Mouse (Mus musculus) hindbrain, embryonic 11.5 days (tissue): ENCODE measurements around the gene Clcn1. TPM values are rescaled to one million over a fixed set of nuclear protein-coding genes. Genes with fewer than 3 reads are reported as not detected.

Experiments
- ATAC-seq: fragments of 200-750 bp; cut with Nextera tagmentation; 2 replicates; pipeline ENCODE4 v1.8.0; 2017; ENCODE audit warnings: mild to moderate bottlenecking, moderate TSS enrichment, moderate library complexity; ENCODE audit not compliant: low FRiP score
- DNase-seq: peaks from one replicate; pipeline ENCODE4 v3.0.0-alpha.2; 2015; ENCODE audit warnings: low spot score
- H3K27ac ChIP-seq: fragments of 300-500 bp; sonication (generic); 2 replicates; pipeline ENCODE4 v1.5.1; 2014; ENCODE audit warnings: mild to moderate bottlenecking, low read depth, low read length
- H3K27me3 ChIP-seq: fragments of 300-500 bp; sonication (generic); 2 replicates; pipeline ENCODE4 v1.6.1; 2014; ENCODE audit warnings: mild to moderate bottlenecking, low read length, moderate library complexity, mixed read lengths; ENCODE audit not compliant: control insufficient read depth, insufficient read depth
- H3K36me3 ChIP-seq: fragments of 300-500 bp; sonication (generic); 2 replicates; pipeline ENCODE4 v1.6.1; 2014; ENCODE audit warnings: mild to moderate bottlenecking, low read length, moderate library complexity, mixed read lengths; ENCODE audit not compliant: control insufficient read depth, insufficient read depth
- H3K4me1 ChIP-seq: fragments of 300-500 bp; sonication (generic); replicated peaks from 2 replicates; pipeline ENCODE4 v1.6.1; 2014; ENCODE audit warnings: low read length, mixed read lengths; ENCODE audit not compliant: control insufficient read depth, insufficient read depth
- H3K4me2 ChIP-seq: fragments of 300-500 bp; sonication (generic); replicated peaks from 2 replicates; pipeline ENCODE4 v1.6.1; 2014; ENCODE audit warnings: mild to moderate bottlenecking, low read depth, low read length
- H3K4me3 ChIP-seq: fragments of 300-500 bp; sonication (generic); 2 replicates; pipeline ENCODE4 v1.5.1; 2014; ENCODE audit warnings: low read depth, low read length
- H3K9ac ChIP-seq: fragments of 300-500 bp; sonication (generic); 2 replicates; pipeline ENCODE4 v1.6.1; 2014; ENCODE audit warnings: low read depth, low read length
- H3K9me3 ChIP-seq: fragments of 300-500 bp; sonication (generic); 2 replicates; pipeline ENCODE4 v1.6.1; 2016; ENCODE audit warnings: low read length; ENCODE audit not compliant: control insufficient read depth
- WGBS: fragments of 180-500 bp; shearing (Covaris S2); extraction: QIAGEN DNeasy Blood & Tissue Kit; methylation state at CpG from one replicate; pipeline ENCODE4 v1.1.7; 2014; 5-methylcytosine and 5-hydroxymethylcytosine counted together
- polyA plus RNA-seq: library from polyadenylated mRNA; unstranded; fragments of >200 nt; fragmentation: Nextera tagmentation; extraction: Ambion mirVana; gene quantifications from 2 replicates; pipeline ENCODE4 v1.2.1, GENCODE M21; 2014

Gene Clcn1
- polyA plus RNA-seq, 1 experiment from 2014 or later: 1.5 TPM

GRCm38 (mm10) chr6:42287562-42287961, 1.1 kb downstream of the Clcn1 start:
- DNase-seq (no peak), ATAC-seq (no peak)
- H3K36me3 ChIP-seq: peaks cover 4% of the 10 kb centered on the region
- no peaks in the 10 kb centered on the region for H3K27me3 ChIP-seq
- no peak overlapping the region for H3K9ac ChIP-seq
- H3K4me2 ChIP-seq: no peak overlapping the region
- no peaks in the 10 kb centered on the region for H3K9me3 ChIP-seq
- no peak overlapping the region for H3K27ac ChIP-seq
- H3K4me1 ChIP-seq: no peaks in the 10 kb centered on the region
- no peak overlapping the region for H3K4me3 ChIP-seq

- 94% methylated on average over 6 of the region's 6 CpGs for WGBS
Measured at GRCm38 (mm10) chr6:42293327-42293726, 6.8 kb downstream of the Clcn1 start.

DNA sequence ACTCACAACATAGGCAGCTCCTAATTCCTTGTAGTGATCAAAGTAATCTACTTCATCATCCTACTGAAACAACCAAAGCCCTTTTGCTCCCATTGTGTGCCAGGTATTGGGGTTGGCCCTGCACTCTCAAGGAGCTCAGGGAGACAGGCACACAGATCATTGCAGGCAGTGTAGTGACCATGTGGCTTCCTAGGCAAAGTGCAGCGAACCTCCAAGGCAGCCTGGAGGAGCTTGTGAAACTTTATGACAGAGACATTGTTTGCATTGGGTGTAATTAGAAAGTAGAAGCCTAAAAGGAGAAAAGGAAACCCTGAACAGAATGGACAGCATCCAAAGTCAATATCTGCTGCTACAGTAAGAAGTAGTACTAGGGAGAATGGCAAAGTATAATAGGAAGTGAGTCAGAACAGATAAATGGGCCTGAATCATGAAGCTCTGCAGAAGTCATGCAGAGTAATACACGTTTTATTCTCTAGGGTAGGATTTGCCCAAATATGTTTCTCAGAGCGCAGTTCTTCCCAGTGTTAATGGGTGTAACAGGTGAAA, 9.1 kb downstream of the Clcn1 start:
- Histone ChIP-seq H3K4me3 (no peak overlapping the region), H3K27ac (no peak overlapping the region), H3K9ac (no peak overlapping the region), H3K4me2 (no peak overlapping the region), H3K9me3 (no peaks in the 10 kb centered on the region), H3K27me3 (no peaks in the 10 kb centered on the region), H3K36me3 (peaks cover 2% of the 10 kb centered on the region; the same call in 1 of the 2 replicates), H3K4me1 (no peaks in the 10 kb centered on the region)
- DNase-seq (no peak), ATAC-seq (no peak)
- 88% methylated on average over 3 of the region's 3 CpGs for WGBS

More at GRCm38 (mm10) chr6:42293327-42293726, 6.8 kb downstream of the Clcn1 start:
- no peak for ATAC-seq
- Histone ChIP-seq H3K9ac (no peak overlapping the region), H3K27me3 (no peaks in the 10 kb centered on the region), H3K9me3 (no peaks in the 10 kb centered on the region), H3K27ac (no peak overlapping the region), H3K4me1 (no peaks in the 10 kb centered on the region), H3K4me2 (no peak overlapping the region), H3K4me3 (no peak overlapping the region), H3K36me3 (peaks cover 2% of the 10 kb centered on the region; the same call in 1 of the 2 replicates)
- no peak for DNase-seq

- no peak overlapping the region for H3K9ac ChIP-seq
- no peak for ATAC-seq
- no peaks in the 10 kb centered on the region for H3K9me3 ChIP-seq
- WGBS: 92% methylated on average over 5 of the region's 5 CpGs
- H3K27ac ChIP-seq: no peak overlapping the region
- H3K4me2 ChIP-seq: no peak overlapping the region
- H3K4me1 ChIP-seq: no peaks in the 10 kb centered on the region
- DNase-seq: no peak
- H3K27me3 ChIP-seq: no peaks in the 10 kb centered on the region
- H3K4me3 ChIP-seq: no peak overlapping the region
- no peaks in the 10 kb centered on the region; the same call in 1 of the 2 replicates for H3K36me3 ChIP-seq
Measured at GRCm38 (mm10) chr6:42299362-42299761, 12.9 kb downstream of the Clcn1 start.

DNA sequence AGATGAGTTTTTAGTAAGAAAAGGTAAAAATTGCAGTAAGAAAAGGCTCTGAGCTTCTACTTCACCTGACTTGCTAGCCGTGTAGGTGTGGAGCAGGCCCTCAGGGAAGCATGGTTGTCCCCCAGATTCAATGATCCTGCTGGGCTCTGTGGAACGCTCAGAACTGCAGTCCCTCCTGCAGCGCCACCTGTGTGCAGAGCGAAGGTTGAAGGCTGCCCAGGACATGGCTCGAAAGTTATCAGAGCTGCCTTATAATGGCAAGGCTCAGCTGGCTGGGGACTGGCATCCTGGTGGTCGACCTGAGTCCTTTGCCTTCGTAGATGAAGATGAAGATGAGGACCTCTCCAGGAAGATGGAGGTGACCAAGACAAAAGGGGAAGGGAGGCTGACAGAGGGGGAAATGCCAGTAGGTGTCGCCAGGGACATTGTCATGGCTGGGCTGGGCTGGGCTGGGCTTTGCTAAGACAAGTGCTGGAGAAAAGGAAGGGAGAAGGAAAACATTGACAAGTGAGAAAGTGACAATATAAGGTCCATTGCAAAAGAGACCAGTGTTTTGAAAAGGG, 23.4 kb downstream of the Clcn1 start:
- no peak overlapping the region for H3K4me3 ChIP-seq
- ATAC-seq (no peak), DNase-seq (no peak)
- H3K4me1 ChIP-seq: no peaks in the 10 kb centered on the region
- H3K9ac ChIP-seq: no peak overlapping the region
- WGBS: 63% methylated on average over 8 of the region's 8 CpGs
- no peak overlapping the region for H3K4me2 ChIP-seq
- no peaks in the 10 kb centered on the region for H3K9me3 ChIP-seq
- no peak overlapping the region for H3K27ac ChIP-seq
- no peaks in the 10 kb centered on the region for H3K27me3 ChIP-seq
- H3K36me3 ChIP-seq: peaks cover 3% of the 10 kb centered on the region; the same call in 1 of the 2 replicates

DNA sequence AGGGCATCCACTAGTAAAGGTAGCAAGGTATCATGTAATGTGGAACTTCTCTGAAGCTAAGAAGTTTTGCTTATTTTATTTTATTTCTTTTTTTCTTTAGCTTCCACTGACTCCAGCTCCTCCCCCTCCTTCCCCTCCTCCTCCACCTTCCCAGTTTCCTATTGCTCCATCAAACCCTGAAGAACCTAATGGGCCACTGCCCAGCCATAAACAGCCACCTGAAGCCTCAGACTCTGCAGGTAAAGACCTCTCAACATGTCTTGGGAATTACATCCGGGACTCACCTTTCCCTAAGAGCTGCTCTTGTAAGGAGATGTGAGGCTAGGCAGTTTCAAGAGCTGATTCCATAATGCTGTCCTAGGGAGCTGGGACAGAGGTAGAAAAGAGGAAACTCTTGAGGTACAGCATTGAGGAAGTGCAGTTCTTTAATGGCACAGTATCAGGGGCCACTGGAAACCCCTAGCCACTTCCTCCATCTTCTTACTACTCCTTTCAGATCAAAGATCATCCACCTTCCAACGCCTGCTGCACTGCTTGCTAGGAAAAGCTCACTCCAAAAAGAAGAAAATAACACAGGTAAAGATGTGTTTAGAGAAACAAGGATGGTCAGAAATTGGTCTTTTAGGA, 24.1 kb downstream of the Clcn1 start:
- WGBS: 81% methylated on average over 2 of the region's 2 CpGs
- peaks cover 3% of the 10 kb centered on the region; the same call in 1 of the 2 replicates for H3K36me3 ChIP-seq
- no peak for ATAC-seq

GRCm38 (mm10) chr6:42318293-42318692, 31.8 kb downstream of the Clcn1 start:
- H3K4me3 ChIP-seq: no peak overlapping the region
- 0 out of 2 replicates have a peak, but pooled peaks cover 3% of the 10 kb centered on the region for H3K4me1 ChIP-seq
- H3K9me3 ChIP-seq: no peaks in the 10 kb centered on the region
- 88% methylated on average over 4 of the region's 4 CpGs for WGBS
- H3K27ac ChIP-seq: no peak overlapping the region
- no peak overlapping the region for H3K9ac ChIP-seq
- H3K4me2 ChIP-seq: no peak overlapping the region
- DNase-seq: no peak
- H3K27me3 ChIP-seq: peaks cover under 1% of the 10 kb centered on the region; the same call in 1 of the 2 replicates
- ATAC-seq: no peak
- peaks cover 2% of the 10 kb centered on the region; the same call in 1 of the 2 replicates for H3K36me3 ChIP-seq

More for the DNA sequence above, 24.1 kb downstream of the Clcn1 start:
- Histone ChIP-seq H3K4me3 (no peak overlapping the region), H3K9ac (no peak overlapping the region), H3K4me1 (no peaks in the 10 kb centered on the region), H3K27me3 (no peaks in the 10 kb centered on the region), H3K4me2 (no peak overlapping the region), H3K9me3 (no peaks in the 10 kb centered on the region), H3K27ac (no peak overlapping the region)
- no peak for DNase-seq

DNA sequence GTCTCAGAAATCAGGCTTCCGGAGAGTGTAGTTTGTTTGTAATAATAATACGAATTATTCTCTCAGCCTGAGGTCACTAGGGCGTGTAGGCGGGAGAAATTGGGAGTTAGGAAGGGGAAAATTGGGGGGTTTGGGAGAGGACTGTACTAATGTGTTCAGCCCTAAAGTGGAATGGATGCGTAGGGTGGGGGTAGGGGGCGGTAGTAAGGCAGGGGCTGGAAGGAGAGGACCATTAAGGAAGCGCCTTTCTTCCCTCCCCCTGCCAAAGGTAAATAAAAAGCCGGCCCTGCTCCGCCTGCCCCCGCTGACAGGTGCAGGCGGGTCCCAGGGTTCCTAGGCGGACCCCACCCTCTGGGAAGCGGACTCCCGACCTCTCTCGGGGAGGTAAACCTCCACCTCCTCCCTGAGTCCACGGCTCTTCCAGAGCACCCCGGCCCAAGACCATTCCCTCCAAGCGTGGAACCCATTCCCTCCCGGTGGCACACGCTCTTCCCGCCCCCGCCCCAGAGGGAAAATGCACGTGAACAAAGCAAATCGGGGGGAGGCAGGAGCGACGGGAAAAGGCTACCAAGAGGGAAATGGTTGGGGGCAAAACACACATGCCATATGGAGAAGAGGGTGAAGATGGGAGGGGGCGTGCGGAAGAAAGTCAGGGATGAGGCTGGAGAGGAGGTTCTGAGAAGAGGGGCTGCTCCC, 37.0 kb downstream of the Clcn1 start:
- Histone ChIP-seq H3K36me3 (no peaks in the 10 kb centered on the region), H3K4me2 (peak overlapping the region; percentile 90), H3K27me3 (peaks cover 3% of the 10 kb centered on the region; the same call in 1 of the 2 replicates), H3K9me3 (no peaks in the 10 kb centered on the region), H3K9ac (peak overlapping the region; percentile 84), H3K4me1 (0 out of 2 replicates have a peak, but pooled peaks cover 6% of the 10 kb centered on the region), H3K4me3 (peak overlapping the region; percentile 69), H3K27ac (peak overlapping the region; percentile 90)
- DNase-seq: no peak
- peak; percentile 20 for ATAC-seq
- under 1% methylated on average over 28 of the region's 28 CpGs for WGBS
